Mouse (Mus musculus): ENCODE results near the gene Zfhx3. TPM values are rescaled to one million over a fixed set of nuclear protein-coding genes. Genes with fewer than 3 reads are reported as not detected.

The Zfhx3 gene
- polyA plus RNA-seq, 1 experiment, result 17.1 TPM

- Histone ChIP-seq H3K27ac (ENCODE audit: insufficient read depth, low read depth, low read length) (no peak overlapping the region), H3K4me1 (ENCODE audit: control insufficient read depth, insufficient read depth, low read length) (no peaks in the 10 kb centered on the region), H3K4me3 (ENCODE audit: insufficient read depth, low read length) (no peak overlapping the region)
- no peak for TF ChIP-seq CTCF (IDR thresholded peaks at IDR 0.05; ENCODE audit: low read depth, low read length)
- TF ChIP-seq POLR2A (IDR thresholded peaks at IDR 0.05; ENCODE audit: borderline replicate concordance, low read depth, low read length), result no peak
Measured at GRCm38 (mm10) chr8:108218171-108218840, 275.9 kb downstream of the Zfhx3 start.

GRCm38 (mm10) chr8:108220511-108220910 is 278.1 kb downstream of the Zfhx3 start:
- TF ChIP-seq CTCF (IDR thresholded peaks at IDR 0.05; ENCODE audit: low read depth, low read length) (no peak), POLR2A (IDR thresholded peaks at IDR 0.05; ENCODE audit: borderline replicate concordance, low read depth, low read length) (no peak)
- no peak overlapping the region for H3K4me3 ChIP-seq (ENCODE audit: insufficient read depth, low read length)
- H3K4me1 ChIP-seq (ENCODE audit: control insufficient read depth, insufficient read depth, low read length), result no peaks in the 10 kb centered on the region
- H3K27ac ChIP-seq (ENCODE audit: insufficient read depth, low read depth, low read length), result no peak overlapping the region

GRCm38 (mm10) chr8:108222091-108222490 is 279.6 kb downstream of the Zfhx3 start:
- H3K4me1 ChIP-seq (ENCODE audit: control insufficient read depth, insufficient read depth, low read length), result no peaks in the 10 kb centered on the region
- no peak overlapping the region for H3K4me3 ChIP-seq (ENCODE audit: insufficient read depth, low read length)
- H3K27ac ChIP-seq (ENCODE audit: insufficient read depth, low read depth, low read length), result no peak overlapping the region
- TF ChIP-seq CTCF (IDR thresholded peaks at IDR 0.05; ENCODE audit: low read depth, low read length) (no peak), POLR2A (IDR thresholded peaks at IDR 0.05; ENCODE audit: borderline replicate concordance, low read depth, low read length) (no peak)

- H3K4me3 ChIP-seq (ENCODE audit: insufficient read depth, low read length), result no peak overlapping the region
- TF ChIP-seq POLR2A (IDR thresholded peaks at IDR 0.05; ENCODE audit: borderline replicate concordance, low read depth, low read length) (no peak), CTCF (IDR thresholded peaks at IDR 0.05; ENCODE audit: low read depth, low read length) (no peak)
- no peaks in the 10 kb centered on the region for H3K4me1 ChIP-seq (ENCODE audit: control insufficient read depth, insufficient read depth, low read length)
- H3K27ac ChIP-seq (ENCODE audit: insufficient read depth, low read depth, low read length), result no peak overlapping the region
Measured at GRCm38 (mm10) chr8:108232326-108232725, 289.9 kb downstream of the Zfhx3 start.

GRCm38 (mm10) chr8:108234481-108234880 is 292.0 kb downstream of the Zfhx3 start:
- Histone ChIP-seq H3K4me1 (ENCODE audit: control insufficient read depth, insufficient read depth, low read length) (no peaks in the 10 kb centered on the region), H3K27ac (ENCODE audit: insufficient read depth, low read depth, low read length) (no peak overlapping the region), H3K4me3 (ENCODE audit: insufficient read depth, low read length) (no peak overlapping the region)
- no peak for TF ChIP-seq POLR2A (IDR thresholded peaks at IDR 0.05; ENCODE audit: borderline replicate concordance, low read depth, low read length)
- TF ChIP-seq CTCF (IDR thresholded peaks at IDR 0.05; ENCODE audit: low read depth, low read length), result no peak

- no peak overlapping the region for H3K27ac ChIP-seq (ENCODE audit: insufficient read depth, low read depth, low read length)
- H3K4me3 ChIP-seq (ENCODE audit: insufficient read depth, low read length), result no peak overlapping the region
- no peaks in the 10 kb centered on the region for H3K4me1 ChIP-seq (ENCODE audit: control insufficient read depth, insufficient read depth, low read length)
- no peak for TF ChIP-seq POLR2A (IDR thresholded peaks at IDR 0.05; ENCODE audit: borderline replicate concordance, low read depth, low read length)
Measured at GRCm38 (mm10) chr8:108236715-108237114, 294.3 kb downstream of the Zfhx3 start.

- H3K4me1 ChIP-seq (ENCODE audit: control insufficient read depth, insufficient read depth, low read length), result no peaks in the 10 kb centered on the region
- H3K27ac ChIP-seq (ENCODE audit: insufficient read depth, low read depth, low read length), result no peak overlapping the region
- TF ChIP-seq POLR2A (IDR thresholded peaks at IDR 0.05; ENCODE audit: borderline replicate concordance, low read depth, low read length), result no peak
- no peak for TF ChIP-seq CTCF (IDR thresholded peaks at IDR 0.05; ENCODE audit: low read depth, low read length)
- no peak overlapping the region for H3K4me3 ChIP-seq (ENCODE audit: insufficient read depth, low read length)
Measured at GRCm38 (mm10) chr8:108239531-108239930, 297.1 kb downstream of the Zfhx3 start.

GRCm38 (mm10) chr8:108241041-108241690 is 298.7 kb downstream of the Zfhx3 start:
- no peak overlapping the region for H3K27ac ChIP-seq (ENCODE audit: insufficient read depth, low read depth, low read length)
- TF ChIP-seq POLR2A (IDR thresholded peaks at IDR 0.05; ENCODE audit: borderline replicate concordance, low read depth, low read length), result no peak
- no peak for TF ChIP-seq CTCF (IDR thresholded peaks at IDR 0.05; ENCODE audit: low read depth, low read length)
- H3K4me1 ChIP-seq (ENCODE audit: control insufficient read depth, insufficient read depth, low read length), result no peaks in the 10 kb centered on the region
- H3K4me3 ChIP-seq (ENCODE audit: insufficient read depth, low read length), result no peak overlapping the region

- TF ChIP-seq CTCF (IDR thresholded peaks at IDR 0.05; ENCODE audit: low read depth, low read length), result no peak
- TF ChIP-seq POLR2A (IDR thresholded peaks at IDR 0.05; ENCODE audit: borderline replicate concordance, low read depth, low read length), result no peak
- Histone ChIP-seq H3K4me3 (ENCODE audit: insufficient read depth, low read length) (no peak overlapping the region), H3K4me1 (ENCODE audit: control insufficient read depth, insufficient read depth, low read length) (no peaks in the 10 kb centered on the region), H3K27ac (ENCODE audit: insufficient read depth, low read depth, low read length) (no peak overlapping the region)
Measured at GRCm38 (mm10) chr8:108243270-108243669, 300.8 kb downstream of the Zfhx3 start.

GRCm38 (mm10) chr8:108244636-108245494 is 302.4 kb downstream of the Zfhx3 start:
- no peak overlapping the region for H3K27ac ChIP-seq (ENCODE audit: insufficient read depth, low read depth, low read length)
- TF ChIP-seq CTCF (IDR thresholded peaks at IDR 0.05; ENCODE audit: low read depth, low read length), result no peak
- TF ChIP-seq POLR2A (IDR thresholded peaks at IDR 0.05; ENCODE audit: borderline replicate concordance, low read depth, low read length), result no peak
- no peak overlapping the region for H3K4me3 ChIP-seq (ENCODE audit: insufficient read depth, low read length)
- H3K4me1 ChIP-seq (ENCODE audit: control insufficient read depth, insufficient read depth, low read length), result no peaks in the 10 kb centered on the region
